Mouse (Mus musculus) lung, postnatal 0 days (tissue): ENCODE measurements around the gene Dync1h1.

Source experiments
- CTCF ChIP-seq: IDR thresholded peaks from 2 replicates; pipeline ENCODE4 v1.5.1; 2016; ENCODE audit warnings: antibody characterized with exemption, mild to moderate bottlenecking
- EP300 ChIP-seq: IDR thresholded peaks from 2 replicates; pipeline ENCODE4 v1.6.1; 2016; ENCODE audit warnings: antibody characterized with exemption, mild to moderate bottlenecking, control low read depth

DNA sequence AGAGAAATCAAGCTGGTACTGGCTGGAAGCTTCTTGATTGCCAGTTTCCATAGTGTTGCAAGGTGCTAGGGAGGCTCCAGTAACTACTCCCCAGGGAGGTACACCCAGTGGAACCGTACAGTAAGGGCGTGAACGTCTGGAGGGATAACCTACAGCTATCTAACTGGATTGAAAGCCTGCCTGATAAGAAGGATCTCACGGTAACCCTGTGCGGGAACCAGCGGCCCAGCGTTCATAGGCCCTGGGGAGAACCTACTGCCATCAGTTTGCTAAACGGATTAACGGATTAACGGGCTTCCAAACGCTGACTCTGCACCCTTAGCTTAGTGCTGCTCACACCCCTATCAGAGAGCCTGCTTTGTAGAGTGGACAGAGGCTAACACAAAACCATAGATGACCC lies 37.9 kb upstream of the Dync1h1 start:
- TF ChIP-seq CTCF = no peak
- no peak for TF ChIP-seq EP300
